Comparison of ENCODE assay signal across 24 mouse cellular contexts in the genomic region with DNA sequence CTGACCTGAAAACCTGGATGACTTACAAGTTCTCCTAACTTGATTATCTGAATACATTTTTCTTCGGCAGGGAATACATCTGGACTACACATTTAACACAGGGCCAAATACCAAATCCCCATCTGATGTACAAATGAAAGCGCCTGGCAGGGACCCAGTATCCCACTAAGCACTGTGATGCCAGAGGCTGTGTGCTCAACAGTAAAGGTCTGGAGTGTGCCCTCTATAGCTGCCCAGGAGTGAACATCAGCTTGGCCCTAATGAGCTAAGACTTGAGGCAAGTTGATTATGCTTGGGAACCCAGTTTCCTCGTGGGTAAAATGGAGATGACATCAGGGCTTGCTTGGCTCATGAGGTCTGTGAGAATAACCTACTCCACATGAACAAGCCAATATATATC. TPM values are rescaled to one million over a fixed set of nuclear protein-coding genes. Genes with fewer than 3 reads are reported as not detected.
DNase-seq lines count a peak whose midpoint lies in the region; ATAC-seq and TF ChIP-seq lines count a peak whose summit lies in the region.
"Had no signal": no experiment of that assay in that cellular context is flagged by ENCODE, and none has a peak within 500 bp of the region (broad histone marks: within the 10 kb centered on the region; RNA-seq: fewer than 3 reads in every experiment).

No protein-coding gene starts in this region.

- no peak for TF ChIP-seq CTCF in hindbrain, postnatal 0 days (IDR thresholded peaks at IDR 0.05; ENCODE audit: low read depth)

- no peaks in the 10 kb centered on the region for H3K27me3 ChIP-seq in hindbrain, embryonic 13.5 days
- peaks cover 4% of the 10 kb centered on the region; the same call in 1 of the 2 replicates for H3K27me3 ChIP-seq in hindbrain, embryonic 10.5 days (ENCODE audit: insufficient read depth, poor library complexity, severe bottlenecking)
- peaks cover 5% of the 10 kb centered on the region; the same call in 1 of the 2 replicates for H3K27me3 ChIP-seq in midbrain, embryonic 13.5 days
- H3K27me3 ChIP-seq in midbrain, embryonic 16.5 days (ENCODE audit: control insufficient read depth, insufficient read depth, low read depth, low read length) = no peaks in the 10 kb centered on the region
- H3K27me3 ChIP-seq in hindbrain, postnatal 0 days (ENCODE audit: insufficient read depth, low read length) = no peaks in the 10 kb centered on the region
- H3K27me3 ChIP-seq in kidney, embryonic 16.5 days (ENCODE audit: insufficient read depth, low read length) = no peaks in the 10 kb centered on the region
- H3K27me3 ChIP-seq: embryonic facial prominence, embryonic 13.5 days; forebrain, embryonic 15.5 days; heart, embryonic 15.5 days; liver, embryonic 15.5 days; neural tube, embryonic 12.5 days; stomach, embryonic 15.5 days had no signal

- H3K27ac ChIP-seq in hindbrain, embryonic 13.5 days = peak overlapping the region; percentile 23; the same call in 1 of the 2 replicates
- no peak overlapping the region for H3K27ac ChIP-seq in hindbrain, embryonic 10.5 days
- peak overlapping the region; percentile 39; the same call in 1 of the 2 replicates for H3K27ac ChIP-seq in midbrain, embryonic 13.5 days
- H3K27ac ChIP-seq in midbrain, embryonic 16.5 days (ENCODE audit: low read length) = no peak overlapping the region
- H3K27ac ChIP-seq in hindbrain, postnatal 0 days = 0 out of 2 replicates have a peak overlapping the region, but pooled peaks have one; percentile 6
- H3K27ac ChIP-seq in kidney, embryonic 16.5 days (ENCODE audit: low read length) = no peak overlapping the region
- H3K27ac ChIP-seq: embryonic facial prominence, embryonic 13.5 days; forebrain, embryonic 15.5 days; heart, embryonic 15.5 days; liver, embryonic 15.5 days; neural tube, embryonic 12.5 days; stomach, embryonic 15.5 days had no signal

- WGBS in hindbrain, embryonic 13.5 days = 70% methylated on average over 3 of the region's 3 CpGs
- 86% methylated on average over 3 of the region's 3 CpGs for WGBS in hindbrain, embryonic 10.5 days
- WGBS in midbrain, embryonic 13.5 days = 49% methylated on average over 3 of the region's 3 CpGs
- 46% methylated on average over 3 of the region's 3 CpGs for WGBS in midbrain, embryonic 16.5 days
- 42% methylated on average over 3 of the region's 3 CpGs for WGBS in hindbrain, postnatal 0 days
- WGBS in kidney, embryonic 16.5 days = 85% methylated on average over 3 of the region's 3 CpGs

- no peak for ATAC-seq in hindbrain, embryonic 13.5 days (ENCODE audit: low FRiP score)
- no peak for ATAC-seq in midbrain, embryonic 13.5 days
- no peak for ATAC-seq in midbrain, embryonic 16.5 days
- ATAC-seq in hindbrain, postnatal 0 days = no peak
- no peak for ATAC-seq in kidney, embryonic 16.5 days (ENCODE audit: low FRiP score, low TSS enrichment)
- ATAC-seq: activated CD4-positive, CD25-positive, alpha-beta regulatory T cell, adult 4 months; forebrain, embryonic 15.5 days had no signal

- DNase-seq in hindbrain, embryonic 10.5 days (ENCODE audit: low spot score) = no peak
- peak; percentile 65 to 67 for DNase-seq in cerebellum, postnatal 10 days
- DNase-seq in hindbrain, postnatal 0 days (ENCODE audit: low spot score) = no peak
- no peak for DNase-seq in left cerebral cortex, postnatal 25 days (ENCODE audit: low spot score in 2 of 2)
- DNase-seq: adrenal gland, postnatal 14 days; heart, postnatal 36 days; kidney, adult 2 months; kidney, postnatal 14 days; liver; lung, postnatal 4 days; right cerebral cortex, adult 18-20 months; right cerebral cortex, postnatal 4 days; thymus, postnatal 25 days had no signal

- no peak overlapping the region for H3K4me2 ChIP-seq in hindbrain, embryonic 13.5 days
- no peak overlapping the region for H3K4me2 ChIP-seq in midbrain, embryonic 13.5 days (replicated peaks)
- H3K4me2 ChIP-seq in midbrain, embryonic 16.5 days (ENCODE audit: low read length) = no peak overlapping the region
- no peak overlapping the region for H3K4me2 ChIP-seq in hindbrain, postnatal 0 days (ENCODE audit: low read depth, low read length)
- no peak overlapping the region for H3K4me2 ChIP-seq in kidney, embryonic 16.5 days (replicated peaks; ENCODE audit: low read depth, low read length)
- H3K4me2 ChIP-seq: embryonic facial prominence, embryonic 13.5 days; forebrain, embryonic 15.5 days; heart, embryonic 15.5 days; liver, embryonic 15.5 days; neural tube, embryonic 12.5 days; stomach, embryonic 15.5 days had no signal

- no peak overlapping the region for H3K4me3 ChIP-seq in hindbrain, embryonic 13.5 days
- H3K4me3 ChIP-seq in hindbrain, embryonic 10.5 days = no peak overlapping the region
- no peak overlapping the region for H3K4me3 ChIP-seq in midbrain, embryonic 13.5 days (replicated peaks)
- no peak overlapping the region for H3K4me3 ChIP-seq in midbrain, embryonic 16.5 days (ENCODE audit: low read depth, low read length)
- no peak overlapping the region for H3K4me3 ChIP-seq in hindbrain, postnatal 0 days (ENCODE audit: low read length)
- H3K4me3 ChIP-seq in kidney, embryonic 16.5 days (ENCODE audit: low read length) = no peak overlapping the region
- H3K4me3 ChIP-seq: embryonic facial prominence, embryonic 13.5 days; forebrain, embryonic 15.5 days; heart, embryonic 15.5 days; liver, embryonic 15.5 days; neural tube, embryonic 12.5 days; stomach, embryonic 15.5 days had no signal

- H3K9me3 ChIP-seq in hindbrain, embryonic 13.5 days = no peaks in the 10 kb centered on the region
- no peaks in the 10 kb centered on the region for H3K9me3 ChIP-seq in hindbrain, embryonic 10.5 days
- H3K9me3 ChIP-seq in midbrain, embryonic 13.5 days = no peaks in the 10 kb centered on the region
- no peaks in the 10 kb centered on the region for H3K9me3 ChIP-seq in midbrain, embryonic 16.5 days (replicated peaks; ENCODE audit: control insufficient read depth, low read length, poor library complexity, severe bottlenecking)
- H3K9me3 ChIP-seq in hindbrain, postnatal 0 days (ENCODE audit: low read length) = no peaks in the 10 kb centered on the region
- H3K9me3 ChIP-seq in kidney, embryonic 16.5 days (ENCODE audit: low read length) = no peaks in the 10 kb centered on the region
- H3K9me3 ChIP-seq: embryonic facial prominence, embryonic 13.5 days; forebrain, embryonic 15.5 days; heart, embryonic 15.5 days; liver, embryonic 15.5 days; neural tube, embryonic 12.5 days; stomach, embryonic 15.5 days had no signal

- H3K36me3 ChIP-seq in hindbrain, embryonic 13.5 days = no peaks in the 10 kb centered on the region
- H3K36me3 ChIP-seq in hindbrain, embryonic 10.5 days = no peaks in the 10 kb centered on the region
- H3K36me3 ChIP-seq in midbrain, embryonic 13.5 days = no peaks in the 10 kb centered on the region
- H3K36me3 ChIP-seq in midbrain, embryonic 16.5 days (ENCODE audit: control insufficient read depth, insufficient read depth, low read length) = no peaks in the 10 kb centered on the region
- H3K36me3 ChIP-seq in hindbrain, postnatal 0 days (ENCODE audit: insufficient read depth, low read length) = no peaks in the 10 kb centered on the region
- no peaks in the 10 kb centered on the region for H3K36me3 ChIP-seq in kidney, embryonic 16.5 days (ENCODE audit: insufficient read depth, low read length)
- H3K36me3 ChIP-seq: embryonic facial prominence, embryonic 13.5 days; forebrain, embryonic 15.5 days; heart, embryonic 15.5 days; liver, embryonic 15.5 days; neural tube, embryonic 12.5 days; stomach, embryonic 15.5 days had no signal

- intact Hi-C loops in left cerebral cortex, postnatal 25 days (cut with DNase I) = no loop called here

- peaks cover 62% of the 10 kb centered on the region for H3K4me1 ChIP-seq in hindbrain, embryonic 13.5 days (replicated peaks)
- H3K4me1 ChIP-seq in hindbrain, embryonic 10.5 days (replicated peaks) = peaks cover 32% of the 10 kb centered on the region
- peaks cover 61% of the 10 kb centered on the region for H3K4me1 ChIP-seq in midbrain, embryonic 13.5 days (replicated peaks)
- peaks cover 30% of the 10 kb centered on the region for H3K4me1 ChIP-seq in midbrain, embryonic 16.5 days (ENCODE audit: control insufficient read depth, insufficient read depth, low read length)
- H3K4me1 ChIP-seq in hindbrain, postnatal 0 days (ENCODE audit: insufficient read depth, low read length) = peaks cover 22% of the 10 kb centered on the region
- H3K4me1 ChIP-seq in kidney, embryonic 16.5 days (ENCODE audit: insufficient read depth, low read length) = peaks cover 16% of the 10 kb centered on the region

- H3K9ac ChIP-seq in hindbrain, embryonic 13.5 days = no peak overlapping the region; the same call in 1 of the 2 replicates
- H3K9ac ChIP-seq in midbrain, embryonic 13.5 days (replicated peaks) = no peak overlapping the region
- no peak overlapping the region for H3K9ac ChIP-seq in midbrain, embryonic 16.5 days (ENCODE audit: low read depth, low read length)
- H3K9ac ChIP-seq in hindbrain, postnatal 0 days (replicated peaks; ENCODE audit: low read length) = no peak overlapping the region
- H3K9ac ChIP-seq in kidney, embryonic 16.5 days (replicated peaks; ENCODE audit: low read length) = no peak overlapping the region
- H3K9ac ChIP-seq: embryonic facial prominence, embryonic 13.5 days; forebrain, embryonic 15.5 days; heart, embryonic 15.5 days; liver, embryonic 15.5 days; neural tube, embryonic 12.5 days; stomach, embryonic 15.5 days had no signal

RNA-seq across cellular contexts. Expression of gene Zbtb40, which starts 10.1 kb away (rescaled TPM):
- polyA plus RNA-seq in hindbrain, embryonic 13.5 days (2015; fragmentation: Nextera tagmentation; extraction: Ambion mirVana) = 4.4 and 4.5 TPM in 2 replicates
- polyA plus RNA-seq in hindbrain, embryonic 10.5 days (2016; fragmentation: Nextera tagmentation; extraction: Ambion mirVana) = 5.5 TPM in 2 replicates
- polyA plus RNA-seq in midbrain, embryonic 13.5 days (2015; fragmentation: Nextera tagmentation; extraction: Ambion mirVana) = 4.2 and 5.3 TPM in 2 replicates
- polyA plus RNA-seq in midbrain, embryonic 16.5 days (2015; fragmentation: Nextera tagmentation; extraction: Ambion mirVana) = 3.6 and 4.6 TPM in 2 replicates
- total RNA-seq in hindbrain, postnatal 0 days (2014; rRNA removed) = 8.2 and 9.1 TPM in 2 replicates
- polyA plus RNA-seq in hindbrain, postnatal 0 days (2015; fragmentation: Nextera tagmentation; extraction: Ambion mirVana) = 1.6 and 1.9 TPM in 2 replicates
- 4.9 and 5.6 TPM in 2 replicates for polyA plus RNA-seq in kidney, embryonic 16.5 days (2015; fragmentation: Nextera tagmentation; extraction: Ambion mirVana)
- total RNA-seq in left cerebral cortex, postnatal 25 days (2021) = 10 to 100 TPM; 13.8 to 15.1 TPM

Comparison
In these comparisons a context has a peak if more than half of its experiments do, and no peak if none do; other contexts are left out.
1. H3K27ac ChIP-seq: peak in hindbrain, embryonic 13.5 days (single experiment), midbrain, embryonic 13.5 days (single experiment) and hindbrain, postnatal 0 days (single experiment); none in hindbrain, embryonic 10.5 days (single experiment), midbrain, embryonic 16.5 days (single experiment) and kidney, embryonic 16.5 days (single experiment).
2. DNase-seq: peak in cerebellum, postnatal 10 days (2 of 2); none in hindbrain, embryonic 10.5 days (single experiment), hindbrain, postnatal 0 days (single experiment) and left cerebral cortex, postnatal 25 days (0 of 2).